Mouse (Mus musculus): ENCODE measurements around the gene Kmt2e. TPM values are rescaled to one million over a fixed set of nuclear protein-coding genes. Genes with fewer than 3 reads are reported as not detected.

Gene Kmt2e
- total and polyA plus RNA-seq, 3 experiments, result 7.2 to 29.7 (median 21.3) TPM

DNA sequence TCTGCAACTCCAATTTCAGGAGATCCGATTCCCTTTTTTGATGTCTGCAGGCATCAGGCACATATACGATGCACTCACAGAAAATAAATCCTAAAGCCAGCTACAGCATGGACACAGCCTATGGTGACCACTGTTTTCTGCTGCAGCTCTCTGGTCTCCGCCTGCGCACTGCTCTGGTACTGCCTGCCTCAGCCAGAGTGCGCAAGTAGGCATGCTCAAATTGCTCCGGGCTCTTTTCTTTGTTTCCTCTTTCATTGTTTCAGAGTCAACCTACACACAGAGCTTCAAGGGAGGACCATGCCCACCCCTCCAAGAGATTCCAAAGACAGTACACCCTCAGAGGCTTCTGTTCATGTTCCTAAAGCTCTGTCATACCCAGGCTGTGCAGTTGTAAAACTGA is 74.4 kb downstream of the Kmt2e start:
- H3K9ac ChIP-seq (ENCODE audit: insufficient read depth, low read depth), result no peak overlapping the region
- H3K4me1 ChIP-seq (ENCODE audit: control insufficient read depth in 1 of 2, insufficient read depth in 2 of 2), result no peaks in the 10 kb centered on the region
- no peak for DNase-seq (ENCODE audit: extremely low read depth)
- in situ Hi-C loops (cut with MboI; ENCODE audit: low pct_ligation_motif_present, low pct_unique_long_range_greater_than_20kb, low sequenced_read_pairs), result no loop called here
- H3K9me3 ChIP-seq (replicated peaks; ENCODE audit: low read length), result no peaks in the 10 kb centered on the region
- peaks cover 36 to 84% of the 10 kb centered on the region in 2 experiments for H3K36me3 ChIP-seq (replicated peaks in 1 of 2; ENCODE audit: control insufficient read depth in 1 of 2, insufficient read depth in 1 of 2, low read length in 1 of 2)
- H3K79me2 ChIP-seq (replicated peaks; ENCODE audit: control insufficient read depth, extremely low read depth, insufficient read depth, poor library complexity, severe bottlenecking), result no peaks in the 10 kb centered on the region
- no peaks in the 10 kb centered on the region for H3K27me3 ChIP-seq (replicated peaks)
- dilution Hi-C loops (cut with MboI; ENCODE audit: extremely low pct_ligation_motif_present, extremely low pct_unique_long_range_greater_than_20kb, low sequenced_read_pairs), result no loop called here
- no peak overlapping the region for H3K27ac ChIP-seq (ENCODE audit: insufficient read depth, low read depth)
- TF ChIP-seq CTCF (conservative IDR thresholded peaks at IDR 0.05 in 1 of 2, IDR thresholded peaks at IDR 0.05 in 1 of 2; ENCODE audit: low read depth in 2 of 2, low read length in 2 of 2) (no peak), IRF4 (IDR thresholded peaks at IDR 0.05; ENCODE audit: low read depth, low read length) (no peak), JUND (conservative IDR thresholded peaks at IDR 0.05; ENCODE audit: low read depth, low read length) (no peak), ETS1 (conservative IDR thresholded peaks at IDR 0.05; ENCODE audit: low read depth, low read length) (no peak), USF1 (IDR thresholded peaks at IDR 0.05; ENCODE audit: low read depth, low read length) (no peak), RCOR1 (conservative IDR thresholded peaks at IDR 0.05; ENCODE audit: low read depth, low read length) (no peak), ZC3H11A (IDR thresholded peaks at IDR 0.05; ENCODE audit: low read depth, low read length) (no peak), ZKSCAN1 (IDR thresholded peaks at IDR 0.05; ENCODE audit: borderline replicate concordance, low read depth, low read length) (no peak), SMC3 (IDR thresholded peaks at IDR 0.05; ENCODE audit: low read depth, low read length) (no peak), MAX (IDR thresholded peaks at IDR 0.05; ENCODE audit: low read length) (no peak), UBTF (IDR thresholded peaks at IDR 0.05; ENCODE audit: low read depth, low read length) (no peak), POLR2A (IDR thresholded peaks at IDR 0.05; ENCODE audit: low read depth, low read length) (no peak), CHD1 (IDR thresholded peaks at IDR 0.05; ENCODE audit: low read depth, low read length) (no peak), CHD2 (IDR thresholded peaks at IDR 0.05; ENCODE audit: low read length) (no peak), USF2 (conservative IDR thresholded peaks at IDR 0.05; ENCODE audit: low read depth, low read length) (no peak), MAFK (IDR thresholded peaks at IDR 0.05; ENCODE audit: insufficient replicate concordance, low read length) (no peak)
- no peak overlapping the region for H3K4me2 ChIP-seq (ENCODE audit: insufficient read depth, low read depth, poor library complexity, severe bottlenecking)
- no peak overlapping the region for H3K4me3 ChIP-seq (replicated peaks in 1 of 3; ENCODE audit: low read depth in 2 of 3, low read length in 2 of 3, poor library complexity in 1 of 3)

GRCm38 (mm10) chr5:23511456-23511855 is 77.2 kb downstream of the Kmt2e start:
- Histone ChIP-seq H3K9me3 (replicated peaks; ENCODE audit: low read length) (no peaks in the 10 kb centered on the region), H3K36me3 (replicated peaks in 1 of 2; ENCODE audit: control insufficient read depth in 1 of 2, insufficient read depth in 1 of 2, low read length in 1 of 2) (peaks cover 48 to 91% of the 10 kb centered on the region in 2 experiments), H3K9ac (ENCODE audit: insufficient read depth, low read depth) (no peak overlapping the region), H3K79me2 (replicated peaks; ENCODE audit: control insufficient read depth, extremely low read depth, insufficient read depth, poor library complexity, severe bottlenecking) (no peaks in the 10 kb centered on the region), H3K27me3 (replicated peaks) (no peaks in the 10 kb centered on the region), H3K27ac (ENCODE audit: insufficient read depth, low read depth) (no peak overlapping the region), H3K4me3 (replicated peaks in 1 of 3; ENCODE audit: low read depth in 2 of 3, low read length in 2 of 3, poor library complexity in 1 of 3) (no peak overlapping the region), H3K4me1 (ENCODE audit: control insufficient read depth in 1 of 2, insufficient read depth in 2 of 2) (no peaks in the 10 kb centered on the region), H3K4me2 (ENCODE audit: insufficient read depth, low read depth, poor library complexity, severe bottlenecking) (no peak overlapping the region)
- DNase-seq (ENCODE audit: extremely low read depth), result no peak
- no peak for TF ChIP-seq UBTF (IDR thresholded peaks at IDR 0.05; ENCODE audit: low read depth, low read length)
- TF ChIP-seq MAFK (IDR thresholded peaks at IDR 0.05; ENCODE audit: insufficient replicate concordance, low read length), result no peak
- no peak for TF ChIP-seq TCF12 (IDR thresholded peaks at IDR 0.05; ENCODE audit: low read depth, low read length)
- TF ChIP-seq KAT2A (IDR thresholded peaks at IDR 0.05; ENCODE audit: insufficient replicate concordance, low read length), result no peak
- TF ChIP-seq MEF2A (IDR thresholded peaks at IDR 0.05; ENCODE audit: borderline replicate concordance, low read depth, low read length), result no peak
- no peak for TF ChIP-seq NRF1 (IDR thresholded peaks at IDR 0.05; ENCODE audit: low read depth, low read length)
- no peak for TF ChIP-seq GABPA (IDR thresholded peaks at IDR 0.05; ENCODE audit: insufficient replicate concordance, low read depth, low read length)
- TF ChIP-seq IRF4 (IDR thresholded peaks at IDR 0.05; ENCODE audit: low read depth, low read length), result no peak
- no peak for TF ChIP-seq MAZ (IDR thresholded peaks at IDR 0.05; ENCODE audit: low read depth, low read length)
- no peak for TF ChIP-seq ZC3H11A (IDR thresholded peaks at IDR 0.05; ENCODE audit: low read depth, low read length)
- TF ChIP-seq HCFC1 (IDR thresholded peaks at IDR 0.05; ENCODE audit: low read depth, low read length), result no peak
- TF ChIP-seq ZMIZ1 (IDR thresholded peaks at IDR 0.05; ENCODE audit: low read depth, low read length), result no peak
- TF ChIP-seq ZKSCAN1 (IDR thresholded peaks at IDR 0.05; ENCODE audit: borderline replicate concordance, low read depth, low read length), result no peak
- dilution Hi-C loops (cut with MboI; ENCODE audit: extremely low pct_ligation_motif_present, extremely low pct_unique_long_range_greater_than_20kb, low sequenced_read_pairs) (no loop called here), in situ Hi-C loops (cut with MboI; ENCODE audit: low pct_ligation_motif_present, low pct_unique_long_range_greater_than_20kb, low sequenced_read_pairs) (loop anchor here (10.0 kb wide), 2 partner anchors 143 to 203 kb away; no protein-coding TSS in a partner anchor)

Data from CH12.LX (cell line).